Mouse (Mus musculus): Measurements from ENCODE around the gene Gnb1l.

DNA sequence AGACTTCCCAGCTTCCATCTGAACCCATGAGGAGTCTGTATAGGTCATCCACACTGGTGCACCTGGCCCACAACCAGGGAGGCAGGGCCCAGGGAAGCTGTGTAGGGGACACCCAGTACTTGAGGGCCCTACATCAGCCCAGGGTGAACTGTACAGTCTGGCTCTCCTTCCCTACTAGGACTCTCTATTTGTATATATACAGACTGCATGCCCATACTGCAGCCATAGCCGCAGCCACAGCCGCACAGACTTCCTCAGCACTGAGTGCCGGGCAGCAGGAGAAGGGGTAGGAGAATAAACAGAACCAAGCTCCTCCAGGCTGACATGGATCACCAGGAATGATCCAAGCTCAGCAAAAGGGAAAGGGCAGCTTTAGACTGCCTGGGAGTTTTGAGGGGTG is 37.7 kb upstream of the Gnb1l start:
- TF ChIP-seq CTCF (IDR thresholded peaks at IDR 0.05; ENCODE audit: low read depth) (no peak), EP300 (IDR thresholded peaks at IDR 0.05; ENCODE audit: low read depth) (no peak)

Data from liver, embryonic 14.5 days (tissue).